Comparison of ENCODE assay signal across 11 mouse cellular contexts in genomic region chr16:45030796-45031195, GRCm38 (mm10).
DNase-seq lines count a peak whose midpoint lies in the region; ATAC-seq and TF ChIP-seq lines count a peak whose summit lies in the region.
"Had no signal": no experiment of that assay in that cellular context is flagged by ENCODE, and none has a peak within 500 bp of the region (broad histone marks: within the 10 kb centered on the region; RNA-seq: fewer than 3 reads in every experiment).

No protein-coding gene starts in this region.

- H3K4me2 ChIP-seq in intestine, embryonic 15.5 days (replicated peaks): no peak overlapping the region
- no peak overlapping the region for H3K4me2 ChIP-seq in intestine, postnatal 0 days (replicated peaks; ENCODE audit: low read depth)
- H3K4me2 ChIP-seq: hindbrain, embryonic 13.5 days; liver, embryonic 12.5 days had no signal

- intact Hi-C loops in left cerebral cortex, adult 2 months (cut with DNase I): no loop called here

- 45% methylated on average over 2 of the region's 2 CpGs for WGBS in intestine, embryonic 15.5 days
- 27% methylated on average over 2 of the region's 2 CpGs for WGBS in intestine, postnatal 0 days

- H3K9ac ChIP-seq in intestine, embryonic 15.5 days: no peak overlapping the region
- H3K9ac ChIP-seq in intestine, postnatal 0 days (ENCODE audit: low read depth, low read length): no peak overlapping the region
- H3K9ac ChIP-seq: hindbrain, embryonic 13.5 days; liver, embryonic 12.5 days had no signal

- no peaks in the 10 kb centered on the region for H3K36me3 ChIP-seq in intestine, embryonic 15.5 days
- H3K36me3 ChIP-seq in intestine, postnatal 0 days (ENCODE audit: control insufficient read depth, insufficient read depth): no peaks in the 10 kb centered on the region
- H3K36me3 ChIP-seq: hindbrain, embryonic 13.5 days; liver, embryonic 12.5 days had no signal

- DNase-seq in 3T3-L1 (ENCODE audit: low read depth, low spot score): peak; percentile 66
- peak; percentile 35 for DNase-seq in 416B (ENCODE audit: low read depth)
- DNase-seq in heart, adult 9 months (ENCODE audit: low spot score in 2 of 2): peak; percentile 52 to 63
- no peak for DNase-seq in left cerebral cortex, adult 2 months (ENCODE audit: extremely low spot score in 1 of 2, low spot score in 2 of 2)
- DNase-seq: thymus, adult 18-20 months had no signal

- peak; percentile 68; the same call in 1 of the 2 replicates for ATAC-seq in intestine, embryonic 15.5 days
- ATAC-seq in intestine, postnatal 0 days: no peak
- ATAC-seq in monocyte, adult 5-6 weeks (replicated peaks; ENCODE audit: insufficient number of reproducible peaks, low FRiP score, low TSS enrichment, poor library complexity, severe bottlenecking): no peak
- ATAC-seq: liver, embryonic 12.5 days had no signal

- TF ChIP-seq CTCF in intestine, postnatal 0 days (IDR thresholded peaks at IDR 0.05; ENCODE audit: low read depth): no peak
- no peak for TF ChIP-seq CTCF in left cerebral cortex, adult 2 months (IDR thresholded peaks at IDR 0.05)

- H3K27ac ChIP-seq in intestine, embryonic 15.5 days: no peak overlapping the region
- no peak overlapping the region for H3K27ac ChIP-seq in intestine, postnatal 0 days (ENCODE audit: low read depth, low read length)
- H3K27ac ChIP-seq in left cerebral cortex, adult 2 months: no peak overlapping the region
- H3K27ac ChIP-seq: hindbrain, embryonic 13.5 days; liver, embryonic 12.5 days had no signal

- H3K4me3 ChIP-seq in intestine, embryonic 15.5 days (replicated peaks): no peak overlapping the region
- no peak overlapping the region for H3K4me3 ChIP-seq in intestine, postnatal 0 days (ENCODE audit: low read depth, low read length)
- H3K4me3 ChIP-seq in left cerebral cortex, adult 2 months: no peak overlapping the region
- H3K4me3 ChIP-seq: hindbrain, embryonic 13.5 days; liver, embryonic 12.5 days; megakaryocyte, embryonic 14.5 days had no signal

- no peaks in the 10 kb centered on the region; the same call in 1 of the 2 replicates for H3K4me1 ChIP-seq in intestine, embryonic 15.5 days (replicated peaks)
- no peaks in the 10 kb centered on the region for H3K4me1 ChIP-seq in intestine, postnatal 0 days (replicated peaks; ENCODE audit: control insufficient read depth, insufficient read depth, low read length)
- H3K4me1 ChIP-seq: hindbrain, embryonic 13.5 days had no signal

- no peaks in the 10 kb centered on the region for H3K9me3 ChIP-seq in intestine, embryonic 15.5 days
- H3K9me3 ChIP-seq in intestine, postnatal 0 days (ENCODE audit: control insufficient read depth): no peaks in the 10 kb centered on the region
- H3K9me3 ChIP-seq: hindbrain, embryonic 13.5 days; liver, embryonic 12.5 days; megakaryocyte, embryonic 14.5 days had no signal

- H3K27me3 ChIP-seq in intestine, embryonic 15.5 days (replicated peaks): no peaks in the 10 kb centered on the region
- no peaks in the 10 kb centered on the region for H3K27me3 ChIP-seq in intestine, postnatal 0 days (replicated peaks; ENCODE audit: control insufficient read depth, insufficient read depth, low read length)
- H3K27me3 ChIP-seq: hindbrain, embryonic 13.5 days; liver, embryonic 12.5 days; megakaryocyte, embryonic 14.5 days had no signal

Comparison
In these comparisons a context has a peak if more than half of its experiments do, and no peak if none do; other contexts are left out.
1. DNase-seq: peak in 3T3-L1 (single experiment), 416B (single experiment) and heart, adult 9 months (2 of 2); none in left cerebral cortex, adult 2 months (0 of 2).